Mouse (Mus musculus) inflammation-experienced regulatory T-cells, adult 6 months (primary cell): ENCODE results near the gene Igsf9b. TPM values are rescaled to one million over a fixed set of nuclear protein-coding genes. Genes with fewer than 3 reads are reported as not detected.
A peak's percentile ranks its signal among the peaks of the same experiment; 100 is the strongest.

Source experiments
- ATAC-seq: one replicate; pipeline ENCODE4 v1.8.0; 2017
- polyA plus RNA-seq, 3 experiments: library from polyadenylated mRNA; unstranded; fragments of 100-300 nt; shearing (Covaris generic); gene quantifications; one replicate each; pipeline ENCODE4 v1.2.1; 2017

Igsf9b gene
- polyA plus RNA-seq, 3 experiments from 2014 or later, result 1.1 to 3.9 (median 2.6) TPM

- no peak for ATAC-seq
These were observed 4.6 kb upstream of the Igsf9b start for GRCm38 (mm10) chr9:27294380-27294779.

DNA sequence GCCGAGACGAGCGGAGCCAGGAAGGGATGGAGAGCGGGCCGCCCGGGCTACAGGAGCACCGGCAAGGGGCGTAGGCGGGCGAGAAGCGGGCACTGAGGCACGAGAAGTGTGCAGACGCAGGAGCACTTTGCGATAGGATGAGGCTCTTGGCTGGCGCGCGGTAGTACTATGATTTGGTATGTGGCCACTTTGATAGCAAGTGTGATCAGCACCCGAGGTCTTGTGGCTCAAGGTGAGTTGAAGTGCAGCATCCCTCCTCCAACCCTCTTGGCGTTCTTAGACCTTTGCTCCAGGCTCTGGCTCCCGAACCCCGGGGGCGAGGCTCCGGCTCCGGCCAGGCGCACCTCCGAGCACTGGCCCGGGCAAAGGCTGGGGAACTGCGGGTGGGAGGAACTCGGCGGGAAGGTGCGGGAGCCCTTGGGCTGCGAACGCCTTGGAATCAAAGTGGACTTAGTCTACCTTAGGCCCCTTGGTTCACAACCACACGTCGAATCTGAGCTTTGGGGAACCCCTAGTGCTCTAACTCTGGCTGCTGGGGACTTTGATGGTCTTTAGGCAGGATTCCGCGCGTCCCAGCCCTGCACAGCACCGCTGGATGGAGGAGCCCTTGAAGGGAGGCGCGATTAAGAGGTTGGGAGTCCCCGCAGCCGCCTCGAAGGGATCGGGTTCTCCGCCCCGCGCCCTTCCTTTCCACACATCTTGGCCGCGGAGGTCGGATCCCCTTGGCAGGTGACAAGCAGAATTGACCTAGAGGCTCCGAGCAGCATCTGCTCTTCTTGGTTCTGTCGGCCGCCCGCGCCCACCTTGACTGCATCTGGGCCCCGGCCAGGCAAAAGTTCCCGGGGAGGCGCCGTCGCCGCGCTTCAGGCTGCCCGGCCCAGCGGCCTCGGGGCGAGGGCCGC lies 533 bp downstream of the Igsf9b start:
- ATAC-seq, result no peak

DNA sequence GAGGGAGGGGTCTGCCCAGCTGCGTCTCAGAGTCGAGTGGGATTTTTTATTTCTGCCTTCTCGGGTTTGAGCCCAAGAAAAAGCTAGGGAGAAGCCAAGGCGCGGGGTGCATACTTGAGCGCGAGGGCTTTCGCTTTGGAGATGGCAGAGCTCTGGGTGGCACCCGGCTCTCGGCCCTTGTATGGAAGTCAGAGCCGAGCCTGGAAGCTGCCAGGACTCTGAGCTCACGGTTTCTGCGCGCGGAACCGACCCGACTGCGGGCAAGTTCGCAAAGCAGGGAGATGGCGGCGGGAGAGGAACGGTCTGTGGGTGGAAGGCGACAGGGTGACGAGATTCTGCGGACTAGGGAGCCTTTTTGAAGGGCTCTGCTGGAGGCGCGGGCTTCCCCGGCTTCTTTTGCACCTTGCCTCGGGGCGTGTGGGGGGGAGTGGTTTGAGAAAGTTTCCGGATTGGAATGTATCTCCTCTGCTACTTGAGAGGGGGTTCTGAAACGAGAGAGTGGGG lies 1.2 kb downstream of the Igsf9b start:
- peak; percentile 28 for ATAC-seq

GRCm38 (mm10) chr9:27300698-27301097 lies 1.7 kb downstream of the Igsf9b start:
- peak; percentile 49 for ATAC-seq

DNA sequence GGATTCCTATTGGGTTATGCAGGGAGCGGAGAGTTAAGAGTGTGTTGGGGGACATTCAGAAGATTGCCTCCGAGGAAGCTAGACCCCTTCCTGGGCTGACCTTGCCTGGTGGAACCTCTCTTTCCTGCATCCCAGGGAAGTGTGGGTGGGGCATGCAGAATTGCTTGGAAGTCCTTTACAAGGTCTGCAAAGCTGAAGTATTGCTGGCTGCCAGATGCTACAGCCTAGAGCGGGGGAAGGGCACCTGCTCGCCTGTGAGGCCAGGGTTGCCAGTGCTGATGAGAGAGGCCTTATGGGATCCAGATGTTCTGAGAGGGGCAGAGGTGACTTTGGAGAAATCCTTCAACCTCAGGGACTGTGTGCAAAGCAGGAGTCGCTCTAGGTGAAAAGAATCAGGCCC lies 2.5 kb downstream of the Igsf9b start:
- ATAC-seq, result no peak

DNA sequence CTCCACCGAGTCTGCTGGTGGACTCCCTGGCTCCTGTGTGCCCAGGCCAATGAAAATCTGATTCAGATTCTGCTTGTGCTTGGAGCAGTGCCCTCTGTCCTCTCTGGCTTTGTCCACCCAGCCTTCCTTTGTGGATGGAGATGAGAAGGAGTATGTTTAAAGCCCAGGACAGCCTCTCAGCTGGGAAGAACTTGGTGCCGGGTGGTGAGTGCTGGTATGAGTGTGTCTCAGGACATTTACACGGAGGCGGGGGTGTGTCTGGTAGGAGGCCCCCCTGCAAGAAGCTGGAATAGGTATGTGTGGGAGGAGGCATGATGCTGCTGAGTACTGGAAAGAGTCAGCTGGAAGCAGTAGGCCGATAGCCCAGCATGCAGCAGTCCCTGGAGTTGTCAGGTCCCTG lies 3.3 kb downstream of the Igsf9b start:
- no peak for ATAC-seq

DNA sequence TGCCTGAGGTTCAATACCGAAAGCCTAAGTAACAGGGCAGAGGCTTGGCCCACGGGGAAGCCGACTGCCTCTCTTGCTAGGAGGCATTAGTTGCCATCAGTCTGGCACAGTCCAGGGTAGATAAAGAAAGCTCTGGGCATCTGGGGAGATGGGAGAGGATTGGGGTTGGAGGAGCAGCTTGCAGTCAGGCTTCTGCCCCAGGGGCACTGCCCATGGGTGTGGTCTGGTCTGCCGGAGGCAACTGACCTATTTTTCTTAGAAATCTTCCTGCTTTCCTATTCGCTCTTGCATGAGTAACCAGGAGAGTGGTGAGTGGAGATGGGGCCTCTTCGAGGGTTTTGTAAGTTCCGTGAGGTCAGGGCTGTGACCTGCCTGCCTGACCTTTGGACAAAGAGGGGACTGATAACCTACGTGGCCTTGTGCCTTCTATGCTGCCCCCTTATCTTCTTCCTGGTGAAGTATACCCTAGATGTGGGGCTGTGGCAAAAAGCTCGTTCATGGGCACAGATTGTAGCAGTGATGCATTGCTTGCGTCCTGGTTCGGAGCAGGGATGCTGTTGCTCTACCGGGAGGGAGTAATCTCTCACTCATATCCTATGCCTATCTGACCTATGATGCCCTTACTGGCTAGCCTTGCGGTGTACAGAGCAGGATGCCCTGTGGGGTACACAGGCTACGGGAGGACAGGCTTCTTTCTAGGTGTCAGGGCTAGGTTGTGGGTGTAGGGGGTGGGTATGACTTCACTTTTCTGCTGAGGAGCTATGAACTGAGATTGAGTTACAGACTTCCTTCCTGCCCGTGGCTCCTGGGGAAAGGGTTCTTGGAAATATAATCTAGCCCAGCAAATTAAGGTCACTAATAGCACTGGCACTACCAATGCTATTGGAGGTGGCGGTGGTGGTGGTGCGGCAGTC lies 4.8 kb downstream of the Igsf9b start:
- ATAC-seq, result no peak

- ATAC-seq, result no peak
These were observed 5.6 kb downstream of the Igsf9b start for GRCm38 (mm10) chr9:27304485-27305102.

- no peak for ATAC-seq
These were observed 6.5 kb downstream of the Igsf9b start for GRCm38 (mm10) chr9:27305502-27305901.

GRCm38 (mm10) chr9:27306642-27307041 lies 7.6 kb downstream of the Igsf9b start:
- ATAC-seq, result no peak

GRCm38 (mm10) chr9:27307265-27307664 lies 8.3 kb downstream of the Igsf9b start:
- no peak for ATAC-seq

DNA sequence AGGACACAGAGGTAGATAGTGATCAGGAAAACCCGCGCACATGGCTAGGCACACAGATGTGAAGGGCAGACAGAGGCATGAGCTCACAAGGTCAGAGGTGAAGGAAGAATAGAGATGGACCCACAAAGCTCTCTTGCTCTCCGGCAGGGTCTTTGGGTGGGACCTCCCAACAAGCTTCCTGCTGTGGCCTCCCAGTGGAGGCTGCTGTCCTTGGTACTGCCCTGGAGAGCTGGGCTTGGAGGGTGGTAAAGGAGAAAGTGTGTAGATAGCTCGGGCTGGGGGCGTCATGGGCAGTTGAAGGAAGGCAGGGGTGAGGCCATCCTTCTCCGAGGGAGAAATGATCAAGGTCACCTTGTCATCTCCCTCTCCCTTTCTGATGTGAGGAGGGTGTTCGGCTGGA lies 9.0 kb downstream of the Igsf9b start:
- no peak for ATAC-seq

DNA sequence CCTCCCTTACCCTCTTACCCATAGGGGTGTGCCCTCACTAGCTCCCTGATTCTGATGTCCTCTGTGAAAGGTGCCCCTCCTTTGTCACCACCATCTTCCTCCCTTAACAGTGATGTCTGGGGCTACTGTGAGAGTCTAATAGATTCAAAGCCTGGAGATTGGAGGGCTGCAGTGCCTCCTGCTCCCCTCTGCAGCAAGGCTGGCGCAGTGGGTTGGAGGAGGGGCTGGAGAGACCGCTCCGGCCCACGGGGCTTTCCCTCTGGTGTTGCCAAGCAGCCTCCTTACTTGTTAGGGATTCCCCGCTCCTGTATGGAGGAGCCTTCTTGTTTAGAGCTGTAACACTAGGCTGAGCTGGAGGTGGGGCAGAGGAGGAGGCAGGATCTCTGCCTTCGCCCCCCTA lies 9.6 kb downstream of the Igsf9b start:
- no peak for ATAC-seq

DNA sequence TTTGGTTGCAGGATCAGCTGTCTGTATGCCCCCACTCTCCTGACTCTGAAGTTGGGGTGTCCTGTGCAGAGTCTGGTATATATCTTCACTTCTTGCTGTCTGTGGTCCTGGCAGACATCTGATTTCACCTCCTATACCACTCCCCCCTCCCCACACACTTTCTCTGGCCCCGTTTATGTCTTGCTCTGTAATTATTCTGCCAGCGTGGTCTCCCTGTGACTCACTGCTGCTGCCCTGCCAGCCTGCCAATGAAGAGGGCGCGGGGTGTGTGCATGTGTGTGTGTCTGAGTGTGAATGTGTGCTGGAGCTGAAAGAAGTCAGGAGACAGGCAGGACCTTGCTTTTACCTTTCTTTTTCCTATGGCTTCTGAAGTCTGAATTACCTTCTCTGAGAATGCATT lies 11.0 kb downstream of the Igsf9b start:
- no peak for ATAC-seq

DNA sequence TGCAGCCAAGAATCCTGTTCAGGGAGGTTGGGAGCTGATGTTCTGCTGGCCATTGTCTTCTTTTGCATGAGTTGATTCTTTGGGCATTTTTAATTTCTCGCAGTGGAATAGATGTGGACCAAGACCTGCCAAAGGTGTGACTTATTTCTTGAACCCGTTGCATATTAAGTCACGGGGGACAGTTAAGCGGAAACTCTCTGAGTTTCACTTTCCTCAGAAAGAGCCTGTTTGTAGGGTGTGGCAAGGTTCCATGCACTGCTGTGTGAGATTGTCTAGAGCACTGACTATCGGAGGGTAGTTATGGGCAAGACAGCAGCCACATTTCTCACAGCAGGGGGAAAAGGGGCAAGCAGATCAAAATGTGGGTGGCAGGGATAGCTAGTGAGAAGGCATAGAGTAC lies 14.4 kb downstream of the Igsf9b start:
- no peak for ATAC-seq

- no peak for ATAC-seq
These were observed 22.3 kb downstream of the Igsf9b start for GRCm38 (mm10) chr9:27321267-27321666.

GRCm38 (mm10) chr9:27322277-27322676 lies 23.3 kb downstream of the Igsf9b start:
- no peak for ATAC-seq

- no peak for ATAC-seq
These were observed 24.4 kb downstream of the Igsf9b start for GRCm38 (mm10) chr9:27323412-27323811.

- no peak for ATAC-seq
These were observed 26.9 kb downstream of the Igsf9b start for GRCm38 (mm10) chr9:27325920-27326319.

- ATAC-seq, result no peak
These were observed 28.6 kb downstream of the Igsf9b start for GRCm38 (mm10) chr9:27327558-27327957.

DNA sequence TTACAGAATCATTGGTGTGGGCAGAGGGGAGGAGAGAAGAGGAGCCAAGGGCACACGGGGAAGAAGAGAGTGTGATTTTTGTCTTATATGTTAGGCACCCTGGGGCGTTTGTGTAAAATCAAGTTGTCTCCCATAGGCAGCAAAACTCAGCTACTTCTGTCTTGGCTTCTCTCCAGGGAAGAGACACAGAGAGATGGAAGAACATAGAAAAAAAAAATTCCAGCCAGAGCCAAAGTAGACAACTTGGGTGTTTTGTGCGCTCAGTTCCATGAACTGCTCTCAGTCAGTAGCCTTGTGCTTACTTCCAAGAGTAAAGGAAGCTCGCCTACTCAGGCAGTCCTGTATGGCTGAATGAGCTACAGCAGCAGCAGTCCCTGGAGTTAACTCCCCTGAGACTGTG lies 31.4 kb downstream of the Igsf9b start:
- ATAC-seq, result no peak

GRCm38 (mm10) chr9:27331538-27331937 lies 32.5 kb downstream of the Igsf9b start:
- ATAC-seq, result no peak

DNA sequence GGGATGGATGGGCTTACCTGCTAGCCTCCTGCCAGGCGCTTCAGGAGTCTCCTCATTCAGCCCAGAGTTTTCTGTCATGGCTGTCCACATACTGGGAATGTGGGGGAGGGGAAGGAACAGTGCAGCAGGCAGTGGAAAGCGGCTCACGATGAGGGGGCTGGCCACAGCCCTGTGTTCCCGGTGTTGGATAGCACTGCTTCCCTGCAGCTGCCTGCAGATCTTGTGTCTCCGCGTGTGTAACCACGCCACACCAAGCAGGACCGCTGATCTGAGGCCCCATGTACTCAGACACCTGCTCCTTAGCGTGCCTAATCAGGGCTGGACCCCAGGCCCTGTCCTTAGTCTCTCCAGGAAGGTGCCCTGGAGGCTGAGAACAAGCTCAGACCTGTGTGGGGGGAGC lies 35.9 kb downstream of the Igsf9b start:
- no peak for ATAC-seq
